Mouse (Mus musculus): ENCODE results near the gene F11r. TPM values are rescaled to one million over a fixed set of nuclear protein-coding genes. Genes with fewer than 3 reads are reported as not detected.

F11r gene
- polyA plus RNA-seq, 1 experiment from 2014 or later, result 26.7 TPM

GRCm38 (mm10) chr1:171441466-171442412 is 4.4 kb downstream of the F11r start:
- no peak for ATAC-seq (ENCODE audit: insufficient number of reproducible peaks, low FRiP score, low TSS enrichment, low read depth)

GRCm38 (mm10) chr1:171442413-171442760 is 5.1 kb downstream of the F11r start:
- no peak for DNase-seq (ENCODE audit: low spot score)
- no peak for ATAC-seq (ENCODE audit: insufficient number of reproducible peaks, low FRiP score, low TSS enrichment, low read depth)
- Histone ChIP-seq H3K4me2 (ENCODE audit: low read depth, severe bottlenecking) (no peak overlapping the region), H3K27me3 (ENCODE audit: control insufficient read depth, insufficient read depth, low read length) (peaks cover 6% of the 10 kb centered on the region; the same call in 1 of the 2 replicates), H3K9me3 (ENCODE audit: control insufficient read depth, low read length) (no peaks in the 10 kb centered on the region), H3K36me3 (ENCODE audit: control insufficient read depth, insufficient read depth, low read length) (no peaks in the 10 kb centered on the region), H3K9ac (ENCODE audit: low read length) (no peak overlapping the region), H3K27ac (replicated peaks; ENCODE audit: low read depth, low read length) (no peak overlapping the region), H3K4me3 (ENCODE audit: low read depth, low read length) (no peak overlapping the region), H3K4me1 (ENCODE audit: control insufficient read depth, insufficient read depth, low read length) (no peaks in the 10 kb centered on the region; the same call in 1 of the 2 replicates)
- 85% methylated on average over 8 of the region's 8 CpGs for WGBS

More at GRCm38 (mm10) chr1:171441466-171442412, 4.4 kb downstream of the F11r start:
- H3K27me3 ChIP-seq (ENCODE audit: control insufficient read depth, insufficient read depth, low read length), result peaks cover 9% of the 10 kb centered on the region; the same call in 1 of the 2 replicates
- H3K27ac ChIP-seq (replicated peaks; ENCODE audit: low read depth, low read length), result no peak overlapping the region
- WGBS, result 57% methylated on average over 7 of the region's 7 CpGs
- H3K9me3 ChIP-seq (ENCODE audit: control insufficient read depth, low read length), result no peaks in the 10 kb centered on the region
- no peaks in the 10 kb centered on the region for H3K36me3 ChIP-seq (ENCODE audit: control insufficient read depth, insufficient read depth, low read length)
- H3K4me1 ChIP-seq (ENCODE audit: control insufficient read depth, insufficient read depth, low read length), result no peaks in the 10 kb centered on the region; the same call in 1 of the 2 replicates
- no peak overlapping the region for H3K4me2 ChIP-seq (ENCODE audit: low read depth, severe bottlenecking)
- H3K4me3 ChIP-seq (ENCODE audit: low read depth, low read length), result no peak overlapping the region
- no peak overlapping the region for H3K9ac ChIP-seq (ENCODE audit: low read length)
- no peak for DNase-seq (ENCODE audit: low spot score)

- Histone ChIP-seq H3K4me1 (ENCODE audit: control insufficient read depth, insufficient read depth, low read length) (no peaks in the 10 kb centered on the region; the same call in 1 of the 2 replicates), H3K9ac (ENCODE audit: low read length) (no peak overlapping the region), H3K9me3 (ENCODE audit: control insufficient read depth, low read length) (no peaks in the 10 kb centered on the region), H3K4me2 (ENCODE audit: low read depth, severe bottlenecking) (no peak overlapping the region), H3K27me3 (ENCODE audit: control insufficient read depth, insufficient read depth, low read length) (no peaks in the 10 kb centered on the region), H3K27ac (replicated peaks; ENCODE audit: low read depth, low read length) (no peak overlapping the region), H3K36me3 (ENCODE audit: control insufficient read depth, insufficient read depth, low read length) (no peaks in the 10 kb centered on the region), H3K4me3 (ENCODE audit: low read depth, low read length) (no peak overlapping the region)
- 91% methylated on average over 5 of the region's 5 CpGs for WGBS
- DNase-seq (ENCODE audit: low spot score), result no peak
- ATAC-seq (ENCODE audit: insufficient number of reproducible peaks, low FRiP score, low TSS enrichment, low read depth), result no peak
These were observed 7.7 kb downstream of the F11r start for GRCm38 (mm10) chr1:171445050-171445449.

- H3K9ac ChIP-seq (ENCODE audit: low read length), result no peak overlapping the region
- H3K27ac ChIP-seq (replicated peaks; ENCODE audit: low read depth, low read length), result no peak overlapping the region
- no peak for DNase-seq (ENCODE audit: low spot score)
- H3K9me3 ChIP-seq (ENCODE audit: control insufficient read depth, low read length), result no peaks in the 10 kb centered on the region
- no peaks in the 10 kb centered on the region for H3K4me1 ChIP-seq (ENCODE audit: control insufficient read depth, insufficient read depth, low read length)
- no peak overlapping the region for H3K4me3 ChIP-seq (ENCODE audit: low read depth, low read length)
- no peak for ATAC-seq (ENCODE audit: insufficient number of reproducible peaks, low FRiP score, low TSS enrichment, low read depth)
- 82% methylated on average over 7 of the region's 7 CpGs for WGBS
- no peaks in the 10 kb centered on the region for H3K36me3 ChIP-seq (ENCODE audit: control insufficient read depth, insufficient read depth, low read length)
- H3K4me2 ChIP-seq (ENCODE audit: low read depth, severe bottlenecking), result no peak overlapping the region
- H3K27me3 ChIP-seq (ENCODE audit: control insufficient read depth, insufficient read depth, low read length), result no peaks in the 10 kb centered on the region
These were observed 9.5 kb downstream of the F11r start for GRCm38 (mm10) chr1:171446854-171447253.

- H3K27ac ChIP-seq (replicated peaks; ENCODE audit: low read depth, low read length), result no peak overlapping the region
- no peak overlapping the region for H3K9ac ChIP-seq (ENCODE audit: low read length)
- H3K9me3 ChIP-seq (ENCODE audit: control insufficient read depth, low read length), result no peaks in the 10 kb centered on the region
- no peak for DNase-seq (ENCODE audit: low spot score)
- ATAC-seq (ENCODE audit: insufficient number of reproducible peaks, low FRiP score, low TSS enrichment, low read depth), result no peak
- no peaks in the 10 kb centered on the region for H3K4me1 ChIP-seq (ENCODE audit: control insufficient read depth, insufficient read depth, low read length)
- H3K4me2 ChIP-seq (ENCODE audit: low read depth, severe bottlenecking), result no peak overlapping the region
- 76% methylated on average over 10 of the region's 10 CpGs for WGBS
- no peaks in the 10 kb centered on the region for H3K27me3 ChIP-seq (ENCODE audit: control insufficient read depth, insufficient read depth, low read length)
- no peak overlapping the region for H3K4me3 ChIP-seq (ENCODE audit: low read depth, low read length)
- H3K36me3 ChIP-seq (ENCODE audit: control insufficient read depth, insufficient read depth, low read length), result no peaks in the 10 kb centered on the region
These were observed 10.4 kb downstream of the F11r start for GRCm38 (mm10) chr1:171447692-171448091.

GRCm38 (mm10) chr1:171450062-171450461 is 12.7 kb downstream of the F11r start:
- Histone ChIP-seq H3K4me1 (ENCODE audit: control insufficient read depth, insufficient read depth, low read length) (no peaks in the 10 kb centered on the region), H3K27me3 (ENCODE audit: control insufficient read depth, insufficient read depth, low read length) (no peaks in the 10 kb centered on the region), H3K36me3 (ENCODE audit: control insufficient read depth, insufficient read depth, low read length) (no peaks in the 10 kb centered on the region), H3K4me2 (ENCODE audit: low read depth, severe bottlenecking) (no peak overlapping the region), H3K4me3 (ENCODE audit: low read depth, low read length) (no peak overlapping the region), H3K27ac (replicated peaks; ENCODE audit: low read depth, low read length) (no peak overlapping the region), H3K9me3 (ENCODE audit: control insufficient read depth, low read length) (no peaks in the 10 kb centered on the region), H3K9ac (ENCODE audit: low read length) (no peak overlapping the region)
- DNase-seq (ENCODE audit: low spot score) (no peak), ATAC-seq (ENCODE audit: insufficient number of reproducible peaks, low FRiP score, low TSS enrichment, low read depth) (no peak)
- 86% methylated on average over 11 of the region's 11 CpGs for WGBS

GRCm38 (mm10) chr1:171451001-171451400 is 13.7 kb downstream of the F11r start:
- no peak overlapping the region for H3K9ac ChIP-seq (ENCODE audit: low read length)
- ATAC-seq (ENCODE audit: insufficient number of reproducible peaks, low FRiP score, low TSS enrichment, low read depth), result no peak
- no peaks in the 10 kb centered on the region for H3K9me3 ChIP-seq (ENCODE audit: control insufficient read depth, low read length)
- 83% methylated on average over 10 of the region's 10 CpGs for WGBS
- H3K27ac ChIP-seq (replicated peaks; ENCODE audit: low read depth, low read length), result no peak overlapping the region
- no peak overlapping the region for H3K4me2 ChIP-seq (ENCODE audit: low read depth, severe bottlenecking)
- H3K4me1 ChIP-seq (ENCODE audit: control insufficient read depth, insufficient read depth, low read length), result no peaks in the 10 kb centered on the region
- DNase-seq (ENCODE audit: low spot score), result no peak
- no peak overlapping the region for H3K4me3 ChIP-seq (ENCODE audit: low read depth, low read length)
- H3K27me3 ChIP-seq (ENCODE audit: control insufficient read depth, insufficient read depth, low read length), result no peaks in the 10 kb centered on the region
- no peaks in the 10 kb centered on the region for H3K36me3 ChIP-seq (ENCODE audit: control insufficient read depth, insufficient read depth, low read length)

- no peaks in the 10 kb centered on the region for H3K27me3 ChIP-seq (ENCODE audit: control insufficient read depth, insufficient read depth, low read length)
- H3K9ac ChIP-seq (ENCODE audit: low read length), result no peak overlapping the region
- H3K36me3 ChIP-seq (ENCODE audit: control insufficient read depth, insufficient read depth, low read length), result no peaks in the 10 kb centered on the region
- DNase-seq (ENCODE audit: low spot score), result no peak
- no peaks in the 10 kb centered on the region for H3K4me1 ChIP-seq (ENCODE audit: control insufficient read depth, insufficient read depth, low read length)
- no peaks in the 10 kb centered on the region for H3K9me3 ChIP-seq (ENCODE audit: control insufficient read depth, low read length)
- H3K4me3 ChIP-seq (ENCODE audit: low read depth, low read length), result no peak overlapping the region
- 78% methylated on average over 5 of the region's 5 CpGs for WGBS
- no peak for ATAC-seq (ENCODE audit: insufficient number of reproducible peaks, low FRiP score, low TSS enrichment, low read depth)
- no peak overlapping the region for H3K4me2 ChIP-seq (ENCODE audit: low read depth, severe bottlenecking)
- H3K27ac ChIP-seq (replicated peaks; ENCODE audit: low read depth, low read length), result no peak overlapping the region
These were observed 15.2 kb downstream of the F11r start for GRCm38 (mm10) chr1:171452522-171452921.
